Mouse (Mus musculus) urinary bladder, postnatal 36 days (tissue): ENCODE results near the gene Olfr48.

Experiments used
- DNase-seq, 2 experiments: peaks; one replicate each; pipeline ENCODE4 v3.0.0; 2022; ENCODE audit warnings: low spot score in 2 of 2, mixed read lengths in 1 of 2

Gene Olfr48

DNA sequence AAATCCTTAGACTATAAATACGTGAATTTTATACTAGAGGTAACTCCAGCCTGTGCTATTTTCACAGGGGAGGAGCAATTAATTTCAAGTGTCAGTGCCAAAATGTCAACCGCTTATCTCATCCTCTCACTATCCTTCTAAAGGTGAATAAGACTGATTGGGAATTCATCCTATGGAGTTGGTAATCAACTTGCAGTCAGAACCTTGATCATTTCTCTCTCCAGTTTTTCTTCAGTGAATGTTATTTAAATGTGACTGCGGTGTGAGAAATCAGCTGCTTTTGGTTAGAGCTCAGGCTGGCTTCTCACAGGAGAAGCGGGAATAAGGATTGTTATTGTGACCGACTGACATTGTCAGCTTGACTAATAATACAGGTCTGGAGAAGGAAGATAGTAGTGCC, at the start of gene Olfr48:
Olfr48 (minus strand) TSS at position 101 of the 400 bp plus-strand sequence.
- no peak for DNase-seq

- no peak for DNase-seq
Measured at GRCm38 (mm10) chr2:89878137-89878536, 30.1 kb upstream of the Olfr48 start, which contains the start of gene Olfr1257. Olfr1257 (plus strand) TSS chr2:89878437.

- no peak for DNase-seq
Measured at GRCm38 (mm10) chr2:89849230-89849629, 1.2 kb upstream of the Olfr48 start.

DNA sequence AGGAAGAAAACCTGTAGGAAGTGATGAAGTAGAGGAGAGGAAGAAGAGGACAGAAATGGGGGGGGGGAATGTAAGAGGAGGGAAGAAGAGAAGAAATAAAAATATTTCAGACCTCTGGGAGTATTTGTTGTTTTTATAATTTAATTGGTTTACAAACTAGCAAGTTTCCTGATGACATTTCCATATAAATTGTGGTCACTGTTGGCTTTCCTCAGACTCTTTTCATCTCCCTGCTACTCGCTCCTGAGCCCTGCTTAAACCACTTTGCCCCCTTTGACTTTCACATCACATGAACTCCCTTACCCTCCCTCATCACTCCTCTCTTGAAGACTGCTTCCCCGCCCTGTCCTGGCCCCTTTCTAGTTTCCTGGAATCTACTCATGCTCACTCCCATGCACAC, 6.5 kb downstream of the Olfr48 start, which contains the start of gene Olfr1256:
Olfr1256 (minus strand) TSS at position 101 of the 400 bp plus-strand sequence.
- DNase-seq: no peak

DNA sequence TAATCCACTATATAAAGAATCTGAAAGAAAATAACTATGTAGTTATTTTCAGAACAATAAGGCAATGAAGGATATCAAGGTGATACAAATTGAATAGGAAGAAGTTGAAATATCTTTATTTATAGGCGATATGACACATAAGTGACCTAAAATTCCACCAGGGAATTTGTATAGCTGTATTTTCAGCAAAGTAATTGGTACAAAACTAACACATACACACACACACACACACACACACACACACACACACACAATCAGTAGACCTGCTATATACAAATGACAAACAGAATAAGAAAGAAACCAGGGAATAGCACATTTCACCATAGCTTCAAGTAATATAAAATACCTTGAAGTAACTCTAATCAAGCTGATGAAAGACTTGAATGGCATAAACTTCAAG, 27.8 kb downstream of the Olfr48 start:
- DNase-seq: no peak

DNA sequence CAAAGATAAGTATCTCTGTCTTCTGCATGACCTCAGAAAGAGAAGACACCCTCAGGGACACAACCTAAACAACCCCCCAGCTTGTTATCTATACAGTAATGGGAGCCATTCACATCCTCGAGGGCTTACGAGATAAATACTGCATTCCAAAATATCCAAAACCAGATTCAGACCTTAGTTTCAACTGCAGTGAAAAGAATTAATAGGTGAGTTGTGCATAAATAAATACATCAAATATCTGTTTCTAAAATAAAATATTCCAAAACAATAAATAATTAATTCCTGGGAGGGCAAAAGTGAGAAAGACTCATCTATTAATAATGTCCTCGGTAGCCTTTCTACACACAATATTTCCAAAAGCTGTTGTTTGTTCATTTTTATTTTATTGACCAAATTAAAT, 36.3 kb downstream of the Olfr48 start, which contains the start of gene Olfr1255:
Olfr1255 (plus strand) TSS at position 301 of the 400 bp plus-strand sequence.
- no peak for DNase-seq

DNA sequence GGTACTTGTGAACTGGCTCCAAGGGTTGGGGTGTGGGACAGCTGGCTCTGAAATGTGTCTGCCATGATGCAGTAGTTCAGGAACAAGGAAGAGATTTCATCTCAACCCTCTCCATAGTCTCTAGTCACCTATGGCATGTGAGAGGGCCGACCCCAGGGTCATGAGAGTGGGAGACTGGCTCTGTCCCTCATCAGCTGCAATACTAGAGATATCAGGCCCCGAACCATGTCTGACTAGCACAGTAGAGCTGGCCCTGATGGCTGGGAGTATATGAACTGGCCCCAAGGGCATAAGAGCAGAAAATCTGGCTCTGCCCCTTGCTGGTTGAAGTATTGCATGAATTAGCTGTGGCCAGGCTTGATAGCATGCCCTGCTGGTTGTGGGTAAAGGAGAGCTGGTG, 37.3 kb downstream of the Olfr48 start:
- no peak for DNase-seq

GRCm38 (mm10) chr2:89799583-89799982, 48.4 kb downstream of the Olfr48 start:
- no peak for DNase-seq

DNA sequence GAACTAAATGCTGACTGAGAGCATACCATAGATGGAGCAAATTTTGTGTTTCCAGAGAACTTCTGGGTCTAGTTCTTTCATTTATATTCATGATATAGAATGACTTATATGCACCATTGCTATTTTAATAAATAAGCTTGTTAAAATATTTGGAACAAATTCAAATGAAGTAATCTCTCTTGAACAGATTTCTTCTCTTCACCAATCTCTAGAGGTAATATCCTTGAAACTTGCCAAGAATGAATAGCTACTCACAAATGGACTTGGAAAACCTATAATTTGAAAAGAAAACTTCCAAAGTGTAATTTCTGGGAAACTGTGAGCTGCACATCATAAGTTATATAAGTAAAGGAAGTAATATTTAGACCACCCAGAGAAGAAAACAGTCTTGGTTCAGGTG, 54.5 kb downstream of the Olfr48 start, which contains the start of gene Olfr1254:
Olfr1254 (minus strand) TSS at position 101 of the 400 bp plus-strand sequence.
- DNase-seq: no peak
